Mouse (Mus musculus): Measurements from ENCODE around the gene Dlg2.

Dlg2 gene

GRCm38 (mm10) chr7:91086071-91086470 lies 609.6 kb downstream of the Dlg2 start:
- in situ Hi-C loops (cut with MboI; ENCODE audit: low sequenced_read_pairs): no loop called here

DNA sequence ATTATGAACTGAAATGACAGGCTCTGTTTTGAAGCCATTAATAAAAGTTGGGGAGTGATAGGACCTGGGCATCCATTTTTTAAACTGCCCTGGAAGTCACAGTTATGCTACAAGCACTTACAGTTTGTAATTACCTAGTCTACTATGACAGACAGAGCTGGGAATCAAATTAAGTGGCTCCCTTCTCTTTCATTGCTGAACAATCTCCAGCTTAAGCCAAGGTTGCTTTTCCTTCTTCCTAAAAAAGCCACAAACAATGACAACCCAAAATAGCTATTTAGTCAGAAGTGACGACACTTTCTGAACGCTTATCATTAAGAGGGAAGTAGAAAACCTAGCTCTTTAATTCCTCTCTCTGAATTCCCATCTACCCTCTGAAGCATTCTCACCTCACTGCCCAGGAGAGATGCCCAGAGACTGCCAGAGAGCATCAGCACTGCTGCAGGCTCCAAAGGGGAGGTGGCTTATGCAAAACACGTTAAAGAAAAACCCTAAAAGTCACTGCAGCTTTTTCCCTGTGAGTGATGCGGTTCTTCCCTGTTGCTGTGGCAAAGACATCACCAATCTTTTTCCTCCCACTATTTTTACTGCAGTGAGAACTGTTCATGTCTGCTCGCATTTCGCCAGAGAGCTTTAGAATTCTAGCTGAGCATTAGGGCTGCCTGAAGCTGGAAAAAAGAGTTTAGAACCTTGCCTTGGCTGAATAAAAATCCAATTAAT lies 612.9 kb downstream of the Dlg2 start:
- in situ Hi-C loops (cut with MboI; ENCODE audit: low sequenced_read_pairs): no loop called here

GRCm38 (mm10) chr7:91090317-91090829 lies 613.9 kb downstream of the Dlg2 start:
- in situ Hi-C loops (cut with MboI; ENCODE audit: low sequenced_read_pairs): no loop called here

DNA sequence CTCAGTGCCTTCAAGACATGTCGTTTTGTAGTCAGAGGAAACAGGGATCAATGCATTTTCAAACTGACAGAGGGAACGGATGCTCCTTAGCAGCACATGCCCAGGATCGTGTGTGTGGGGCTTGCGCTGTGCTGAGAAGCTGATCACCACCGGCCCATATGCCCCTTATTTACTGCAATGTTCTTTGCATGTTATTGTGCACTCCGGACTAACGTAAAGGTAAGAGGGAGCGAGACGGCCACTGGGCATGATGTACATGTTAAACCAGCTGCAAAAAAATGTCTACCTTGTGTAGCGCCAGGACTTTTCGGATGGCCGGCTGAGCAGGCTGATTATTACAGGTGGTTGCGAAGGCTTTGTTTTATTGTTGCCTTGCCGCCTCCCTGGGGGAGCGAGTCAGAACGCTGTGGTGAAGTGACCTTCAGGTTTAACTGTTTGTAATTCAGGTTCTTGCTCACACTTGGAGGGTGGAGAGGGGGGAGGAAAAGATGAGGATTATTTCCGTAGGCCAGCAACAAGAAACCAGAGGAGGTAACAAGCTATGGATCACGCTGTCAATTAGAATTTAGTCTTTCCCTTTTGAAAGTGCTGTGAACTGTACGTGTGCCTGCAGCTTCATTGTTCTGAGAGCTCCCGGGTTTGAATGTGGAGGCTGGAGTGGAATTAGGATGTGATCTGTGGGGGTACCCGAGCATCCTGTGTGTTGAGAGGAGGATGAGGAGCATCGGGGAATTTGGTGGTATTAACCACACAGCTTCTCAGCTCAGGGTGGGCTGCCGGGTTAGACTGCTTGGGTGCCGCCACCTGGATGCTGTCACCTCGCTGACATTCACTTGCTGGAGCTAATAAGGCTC lies 614.6 kb downstream of the Dlg2 start:
- in situ Hi-C loops (cut with MboI; ENCODE audit: low sequenced_read_pairs): no loop called here

DNA sequence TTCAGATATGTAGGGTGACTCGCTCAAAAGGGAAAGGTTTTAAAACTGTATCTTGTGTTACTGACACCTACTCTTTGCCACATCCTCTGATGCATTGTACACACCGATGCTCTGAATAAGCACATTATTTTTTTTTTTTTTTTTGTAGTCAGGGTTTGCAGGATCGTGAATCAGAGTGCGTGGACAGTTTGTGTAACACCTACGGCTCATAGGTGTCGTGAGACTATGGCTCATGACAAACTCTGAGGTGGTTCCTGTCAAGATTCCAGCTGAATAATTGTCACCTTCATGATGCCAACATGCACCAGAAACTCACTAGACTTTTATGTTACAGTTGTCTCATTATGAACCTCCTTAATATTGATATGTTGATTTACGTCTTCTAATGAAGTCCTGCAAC lies 620.0 kb downstream of the Dlg2 start:
- in situ Hi-C loops (cut with MboI; ENCODE audit: low sequenced_read_pairs): no loop called here

DNA sequence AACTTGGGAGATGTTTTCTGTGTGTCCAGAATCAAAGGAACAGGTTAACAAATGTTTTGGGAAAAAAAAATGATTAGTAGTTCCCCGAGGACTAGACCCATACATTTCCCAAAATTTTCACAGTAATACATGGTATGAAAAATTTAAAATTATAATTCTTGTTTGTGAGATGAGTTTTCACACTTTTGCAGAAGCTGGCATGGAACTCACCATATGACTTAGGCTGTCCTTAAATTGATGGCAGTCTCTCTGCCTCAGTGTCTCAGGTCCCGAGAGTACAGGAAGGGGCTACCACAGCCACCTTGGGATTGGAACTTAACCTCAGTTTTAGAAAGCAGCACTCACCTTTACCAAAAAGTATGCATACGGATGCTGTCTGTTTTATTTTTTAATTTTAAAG lies 622.0 kb downstream of the Dlg2 start:
- in situ Hi-C loops (cut with MboI; ENCODE audit: low sequenced_read_pairs): no loop called here

GRCm38 (mm10) chr7:91109575-91109974 lies 633.1 kb downstream of the Dlg2 start:
- in situ Hi-C loops (cut with MboI; ENCODE audit: low sequenced_read_pairs): no loop called here

DNA sequence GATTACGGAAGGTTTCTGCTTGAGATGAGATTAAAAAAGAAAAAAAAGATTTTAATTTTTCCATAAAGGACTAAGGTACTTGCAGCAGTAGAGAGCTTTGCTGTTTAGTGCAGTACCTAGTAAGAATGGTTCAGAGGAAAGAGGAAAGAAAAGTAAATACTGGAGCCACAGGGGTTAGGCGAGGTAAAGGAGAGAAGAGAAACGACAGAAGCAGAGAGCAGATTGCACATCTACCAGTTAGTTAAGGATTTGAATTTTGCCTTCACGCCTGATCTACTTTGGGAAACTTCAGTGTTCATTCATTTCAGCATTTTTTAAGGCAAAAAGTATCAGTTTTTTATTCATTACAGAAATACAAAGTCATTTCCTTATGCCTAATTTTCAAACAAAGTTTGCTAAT lies 655.7 kb downstream of the Dlg2 start:
- in situ Hi-C loops (cut with MboI; ENCODE audit: low sequenced_read_pairs): no loop called here

DNA sequence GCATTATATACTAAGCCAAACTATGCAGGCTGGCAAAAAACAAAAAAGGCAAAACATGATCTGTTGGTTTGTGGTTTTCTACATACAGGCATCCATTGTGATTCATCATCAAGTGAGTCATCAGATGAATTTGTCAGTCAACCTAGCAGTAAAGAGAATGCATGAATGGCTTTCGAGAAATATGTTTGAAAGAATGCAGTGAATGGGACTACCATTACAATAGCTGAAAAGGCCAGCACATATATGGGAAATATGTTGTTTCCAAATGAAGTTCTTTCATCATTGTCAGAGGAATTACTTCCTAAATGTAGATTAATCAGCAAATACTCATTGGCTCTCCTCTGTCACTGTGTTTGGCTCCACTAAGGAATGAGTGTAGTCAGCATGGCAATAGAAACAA lies 677.6 kb downstream of the Dlg2 start:
- in situ Hi-C loops (cut with MboI; ENCODE audit: low sequenced_read_pairs): no loop called here

DNA sequence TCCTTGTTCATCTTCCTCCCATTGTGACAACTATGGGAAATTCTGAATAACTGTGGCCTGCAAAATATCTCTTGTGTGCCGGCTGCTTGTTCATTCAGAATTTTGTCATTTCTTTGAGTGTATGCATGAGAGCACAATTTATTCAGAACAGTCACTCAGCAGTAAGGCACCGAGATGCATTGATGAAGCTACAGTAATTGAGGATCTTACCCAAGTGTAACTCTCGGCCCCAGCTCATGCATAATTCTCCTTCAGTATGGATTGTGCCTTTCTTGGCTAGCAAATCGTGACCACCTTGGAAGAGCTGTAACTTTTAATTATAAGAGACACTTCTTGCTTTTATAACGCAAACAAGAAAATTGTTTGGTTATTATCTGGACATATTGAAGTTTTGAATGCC lies 682.7 kb downstream of the Dlg2 start:
- in situ Hi-C loops (cut with MboI; ENCODE audit: low sequenced_read_pairs): no loop called here

GRCm38 (mm10) chr7:91161643-91162175 lies 685.2 kb downstream of the Dlg2 start:
- in situ Hi-C loops (cut with MboI; ENCODE audit: low sequenced_read_pairs): no loop called here

GRCm38 (mm10) chr7:91173560-91173959 lies 697.1 kb downstream of the Dlg2 start:
- in situ Hi-C loops (cut with MboI; ENCODE audit: low sequenced_read_pairs): no loop called here

- in situ Hi-C loops (cut with MboI; ENCODE audit: low sequenced_read_pairs): no loop called here
Measured at GRCm38 (mm10) chr7:91188211-91188610, 711.7 kb downstream of the Dlg2 start.

- in situ Hi-C loops (cut with MboI; ENCODE audit: low sequenced_read_pairs): no loop called here
Measured at GRCm38 (mm10) chr7:91199372-91199771, 722.9 kb downstream of the Dlg2 start.

- in situ Hi-C loops (cut with MboI; ENCODE audit: low sequenced_read_pairs): no loop called here
Measured at GRCm38 (mm10) chr7:91208083-91208852, 731.8 kb downstream of the Dlg2 start.

DNA sequence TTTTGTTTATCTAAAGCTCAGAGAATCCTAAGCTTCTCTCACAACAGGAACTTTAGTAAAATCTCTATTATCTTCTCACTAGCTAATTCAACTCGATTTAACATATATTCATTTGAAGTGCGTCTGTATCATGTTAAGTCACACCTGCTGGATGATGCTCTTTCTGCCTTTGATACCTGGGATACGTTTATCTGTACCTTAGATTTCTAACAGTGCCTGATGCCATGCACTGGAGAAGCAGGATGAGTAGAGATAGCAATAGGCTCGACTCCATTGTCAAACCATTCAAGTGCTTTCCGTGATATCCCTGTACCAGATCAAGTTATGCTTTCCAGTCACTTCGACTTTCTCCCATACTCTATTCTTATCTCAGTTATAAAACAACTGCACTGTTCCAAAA lies 732.5 kb downstream of the Dlg2 start:
- in situ Hi-C loops (cut with MboI; ENCODE audit: low sequenced_read_pairs): no loop called here

- in situ Hi-C loops (cut with MboI; ENCODE audit: low sequenced_read_pairs): no loop called here
Measured at GRCm38 (mm10) chr7:91212236-91212635, 735.8 kb downstream of the Dlg2 start.

GRCm38 (mm10) chr7:91214921-91215320 lies 738.4 kb downstream of the Dlg2 start:
- in situ Hi-C loops (cut with MboI; ENCODE audit: low sequenced_read_pairs): no loop called here

- in situ Hi-C loops (cut with MboI; ENCODE audit: low sequenced_read_pairs): no loop called here
Measured at GRCm38 (mm10) chr7:91218321-91218987, 742.0 kb downstream of the Dlg2 start.

- in situ Hi-C loops (cut with MboI; ENCODE audit: low sequenced_read_pairs): no loop called here
Measured at GRCm38 (mm10) chr7:91226442-91226841, 750.0 kb downstream of the Dlg2 start.

Data from CH12F3 (cell line).